Mouse (Mus musculus) urinary bladder, postnatal 36 days (tissue): ENCODE measurements around the gene Dirc2.

Experiments used
- DNase-seq, 2 experiments: peaks; one replicate each; pipeline ENCODE4 v3.0.0; 2022; ENCODE audit warnings: low spot score in 2 of 2, mixed read lengths in 1 of 2

The Dirc2 gene

GRCm38 (mm10) chr16:35739548-35739947 is 29.6 kb downstream of the Dirc2 start:
- no peak for DNase-seq

- DNase-seq: no peak
Observed at GRCm38 (mm10) chr16:35738096-35738767, 30.9 kb downstream of the Dirc2 start.

GRCm38 (mm10) chr16:35734038-35734437 is 35.1 kb downstream of the Dirc2 start:
- peak; percentile 50 to 60 for DNase-seq

- DNase-seq: no peak
Observed at GRCm38 (mm10) chr16:35732096-35732495, 37.1 kb downstream of the Dirc2 start.

- no peak for DNase-seq
Observed at GRCm38 (mm10) chr16:35729151-35729738, 39.9 kb downstream of the Dirc2 start.

GRCm38 (mm10) chr16:35726601-35727000 is 42.6 kb downstream of the Dirc2 start:
- DNase-seq: no peak

GRCm38 (mm10) chr16:35724561-35724960 is 44.6 kb downstream of the Dirc2 start:
- DNase-seq: no peak

GRCm38 (mm10) chr16:35717761-35718160 is 51.4 kb downstream of the Dirc2 start:
- no peak for DNase-seq

GRCm38 (mm10) chr16:35716257-35716656 is 52.9 kb downstream of the Dirc2 start:
- no peak for DNase-seq

GRCm38 (mm10) chr16:35715771-35716170 is 53.4 kb downstream of the Dirc2 start:
- DNase-seq: no peak

- no peak for DNase-seq
Observed at GRCm38 (mm10) chr16:35715350-35715749, 53.8 kb downstream of the Dirc2 start.

GRCm38 (mm10) chr16:35714689-35715088 is 54.5 kb downstream of the Dirc2 start:
- DNase-seq: no peak

- DNase-seq: no peak
Observed at GRCm38 (mm10) chr16:35713606-35714005, 55.5 kb downstream of the Dirc2 start.

- no peak for DNase-seq
Observed at GRCm38 (mm10) chr16:35711004-35711403, 58.2 kb downstream of the Dirc2 start.

GRCm38 (mm10) chr16:35707004-35707403 is 62.2 kb downstream of the Dirc2 start:
- no peak for DNase-seq

GRCm38 (mm10) chr16:35704796-35705195 is 64.4 kb downstream of the Dirc2 start:
- no peak for DNase-seq

- no peak for DNase-seq
Observed at GRCm38 (mm10) chr16:35703763-35704679, 65.1 kb downstream of the Dirc2 start.

GRCm38 (mm10) chr16:35701823-35702222 is 67.3 kb downstream of the Dirc2 start:
- DNase-seq: no peak

- DNase-seq: no peak
Observed at GRCm38 (mm10) chr16:35696103-35696502, 73.1 kb downstream of the Dirc2 start.

GRCm38 (mm10) chr16:35694250-35694846 is 74.8 kb downstream of the Dirc2 start:
- no peak for DNase-seq

GRCm38 (mm10) chr16:35691606-35692005 is 77.5 kb downstream of the Dirc2 start:
- peak in 1 of 2 experiments; percentile 6 for DNase-seq

- DNase-seq: no peak
Observed at GRCm38 (mm10) chr16:35686491-35686890, 82.7 kb downstream of the Dirc2 start.
